Mouse (Mus musculus) Patski (cell line): ENCODE data around the gene Zswim5. TPM values are rescaled to one million over a fixed set of nuclear protein-coding genes. Genes with fewer than 3 reads are reported as not detected.
A peak's percentile ranks its signal among the peaks of the same experiment; 100 is the strongest.
"Not testable (repeated sequence)": the region's sequence is repeated elsewhere in the genome, so short reads cannot be mapped to it uniquely, and the experiment has no call there.

Experiments used
- ATAC-seq: fragments of 100-300 bp; one replicate; pipeline ENCODE4 v1.8.0; 2021
- CTCF ChIA-PET: fragments of 350-600 bp; sonication (Branson Sonifier 250); formaldehyde crosslinking; loops from one replicate; lab custom pipeline; 2022; ENCODE audit warnings: inconsistent platforms; lab: Charles Lee
- POLR2A ChIA-PET: fragments of 350-600 bp; sonication (Branson Sonifier 250); formaldehyde crosslinking; loops from one replicate; lab custom pipeline; 2022; ENCODE audit warnings: antibody characterized with exemption, inconsistent platforms; lab: Charles Lee
- DNase-seq: peaks from one replicate; pipeline ENCODE4 v3.0.0-alpha.2; 2011; ENCODE audit warnings: low read depth, low spot score
- H3K27me3 ChIP-seq: fragments of 371-371 bp; one replicate; pipeline ENCODE4 v1.5.1; 2021
- CTCF ChIP-seq: fragments of 100-300 bp; IDR thresholded peaks from one replicate; pipeline ENCODE4 v1.5.1; 2021
- in situ Hi-C: fragments of 300-500 bp; cut with MboI; formaldehyde crosslinking; loops from 3 replicates; pipeline ENCODE4 v1.11.1; 2018; ENCODE audit warnings: low pct_unique_long_range_greater_than_20kb, mixed read lengths
- polyA plus RNA-seq: library from polyadenylated mRNA; unstranded; gene quantifications from one replicate; pipeline ENCODE4 v1.2.3, GENCODE M21; 2021

The Zswim5 gene
- polyA plus RNA-seq, result 0.96 TPM

- no peak for TF ChIP-seq CTCF
- DNase-seq, result no peak
- CTCF ChIA-PET, result no interaction called here
- in situ Hi-C loops, result no loop called here
- POLR2A ChIA-PET, result no interaction called here
- peak; percentile 57 for ATAC-seq
- peaks cover 41% of the 10 kb centered on the region for H3K27me3 ChIP-seq
Measured at GRCm38 (mm10) chr4:116876995-116877728, at the start of gene Zswim5. Zswim5 (plus strand) TSS chr4:116877376.

GRCm38 (mm10) chr4:116827819-116828218, 49.4 kb upstream of the Zswim5 start:
- no peak for TF ChIP-seq CTCF
- no peak for ATAC-seq
- in situ Hi-C loops, result no loop called here
- H3K27me3 ChIP-seq, result no peaks in the 10 kb centered on the region
- ChIA-PET POLR2A (no interaction called here), CTCF (interaction anchor here (0.6 to 1.3 kb wide), 8 partner anchors 117 to 164 kb away, joined by 3 to 4 read pairs (median 3); no protein-coding TSS in a partner anchor)
- DNase-seq, result no peak

- ChIA-PET POLR2A (interaction anchor here (0.5 kb wide), 1 partner anchor 171 kb away, joined by 3 read pairs; no protein-coding TSS in a partner anchor), CTCF (interaction anchor here (0.9 kb wide), 1 partner anchor 516 kb away, joined by 3 read pairs; no protein-coding TSS in a partner anchor)
- in situ Hi-C loops, result no loop called here
- no peak for TF ChIP-seq CTCF
- no peaks in the 10 kb centered on the region for H3K27me3 ChIP-seq
- ATAC-seq, result no peak
- DNase-seq, result no peak
Measured at GRCm38 (mm10) chr4:116829364-116830069, 47.7 kb upstream of the Zswim5 start.

- no peak for DNase-seq
- CTCF ChIA-PET, result interaction anchor here (0.9 kb wide), 1 partner anchor 516 kb away, joined by 3 read pairs; no protein-coding TSS in a partner anchor
- H3K27me3 ChIP-seq, result no peaks in the 10 kb centered on the region
- POLR2A ChIA-PET, result no interaction called here
- in situ Hi-C loops, result no loop called here
- no peak for TF ChIP-seq CTCF
- ATAC-seq, result no peak
Measured at GRCm38 (mm10) chr4:116830070-116830368, 47.2 kb upstream of the Zswim5 start.

- POLR2A ChIA-PET, result no interaction called here
- ATAC-seq (no peak), DNase-seq (no peak)
- no peaks in the 10 kb centered on the region for H3K27me3 ChIP-seq
- CTCF ChIA-PET, result interaction anchor here (0.9 kb wide), 1 partner anchor 26 kb away, joined by 3 read pairs; no protein-coding TSS in a partner anchor
- no peak for TF ChIP-seq CTCF
- in situ Hi-C loops, result no loop called here
Measured at GRCm38 (mm10) chr4:116838999-116839398, 38.2 kb upstream of the Zswim5 start.

- POLR2A ChIA-PET, CTCF ChIA-PET, in situ Hi-C loops, H3K27me3 ChIP-seq, DNase-seq, ATAC-seq: not testable (repeated sequence)
Measured at GRCm38 (mm10) chr4:116840096-116840495, 37.1 kb upstream of the Zswim5 start.

- ATAC-seq (no peak), DNase-seq (no peak)
- no peak for TF ChIP-seq CTCF
- CTCF ChIA-PET, result no interaction called here
- in situ Hi-C loops, result no loop called here
- POLR2A ChIA-PET, result no interaction called here
- peaks cover 2% of the 10 kb centered on the region for H3K27me3 ChIP-seq
Measured at GRCm38 (mm10) chr4:116840841-116841240, 36.3 kb upstream of the Zswim5 start.

- H3K27me3 ChIP-seq, result peaks cover 5% of the 10 kb centered on the region
- in situ Hi-C loops, result no loop called here
- no peak for TF ChIP-seq CTCF
- ATAC-seq (no peak), DNase-seq (no peak)
- CTCF ChIA-PET, result interaction anchor here (2.3 kb wide), 1 partner anchor 10 kb away, joined by 5 read pairs; no protein-coding TSS in a partner anchor
- POLR2A ChIA-PET, result no interaction called here
Measured at GRCm38 (mm10) chr4:116844324-116844723, 32.9 kb upstream of the Zswim5 start.

- ChIA-PET POLR2A (no interaction called here), CTCF (interaction anchor here (1.3 kb wide), 1 partner anchor 14 kb away, joined by 4 read pairs; no protein-coding TSS in a partner anchor)
- TF ChIP-seq CTCF, result no peak
- DNase-seq, result no peak
- in situ Hi-C loops, result no loop called here
- peaks cover 10% of the 10 kb centered on the region for H3K27me3 ChIP-seq
- ATAC-seq, result no peak
Measured at GRCm38 (mm10) chr4:116849901-116850300, 27.3 kb upstream of the Zswim5 start.

GRCm38 (mm10) chr4:116854286-116854685, 22.9 kb upstream of the Zswim5 start:
- in situ Hi-C loops, result no loop called here
- TF ChIP-seq CTCF, result no peak
- POLR2A ChIA-PET, result no interaction called here
- CTCF ChIA-PET, result interaction anchor here (1.8 kb wide), 1 partner anchor 10 kb away, joined by 5 read pairs; no protein-coding TSS in a partner anchor
- DNase-seq (no peak), ATAC-seq (no peak)
- H3K27me3 ChIP-seq, result peaks cover 8% of the 10 kb centered on the region

GRCm38 (mm10) chr4:116857203-116857602, 20.0 kb upstream of the Zswim5 start:
- ATAC-seq (no peak), DNase-seq (no peak)
- POLR2A ChIA-PET, result no interaction called here
- TF ChIP-seq CTCF, result no peak
- CTCF ChIA-PET, result no interaction called here
- in situ Hi-C loops, result no loop called here
- H3K27me3 ChIP-seq, result peaks cover 20% of the 10 kb centered on the region
